Mouse (Mus musculus) ES-E14 (cell line): ENCODE data around the gene Iqsec2.

Source experiments
- CHD2 ChIP-seq: IDR thresholded peaks from 2 replicates; pipeline ENCODE4 v1.6.1; 2014; ENCODE audit warnings: mild to moderate bottlenecking, low read depth, low read length, inconsistent platforms
- HCFC1 ChIP-seq: IDR thresholded peaks from 2 replicates; pipeline ENCODE4 v1.6.1; 2012; ENCODE audit warnings: low read length, inconsistent platforms, borderline replicate concordance; ENCODE audit not compliant: insufficient read depth
- ZC3H11A ChIP-seq: IDR thresholded peaks from 2 replicates; pipeline ENCODE4 v1.6.1; 2012; ENCODE audit warnings: low read depth, mild to moderate bottlenecking, inconsistent platforms, low read length, borderline replicate concordance
- ZNF384 ChIP-seq: IDR thresholded peaks from 2 replicates; pipeline ENCODE4 v1.6.1; 2012; ENCODE audit warnings: low read depth, low read length, inconsistent platforms

GRCm38 (mm10) chrX:152202422-152203103, 58.5 kb downstream of the Iqsec2 start:
- TF ChIP-seq ZNF384 (no peak), ZC3H11A (no peak), HCFC1 (no peak), CHD2 (no peak)
